Comparison of ENCODE assay signal across 8 mouse cellular contexts in the genomic region with DNA sequence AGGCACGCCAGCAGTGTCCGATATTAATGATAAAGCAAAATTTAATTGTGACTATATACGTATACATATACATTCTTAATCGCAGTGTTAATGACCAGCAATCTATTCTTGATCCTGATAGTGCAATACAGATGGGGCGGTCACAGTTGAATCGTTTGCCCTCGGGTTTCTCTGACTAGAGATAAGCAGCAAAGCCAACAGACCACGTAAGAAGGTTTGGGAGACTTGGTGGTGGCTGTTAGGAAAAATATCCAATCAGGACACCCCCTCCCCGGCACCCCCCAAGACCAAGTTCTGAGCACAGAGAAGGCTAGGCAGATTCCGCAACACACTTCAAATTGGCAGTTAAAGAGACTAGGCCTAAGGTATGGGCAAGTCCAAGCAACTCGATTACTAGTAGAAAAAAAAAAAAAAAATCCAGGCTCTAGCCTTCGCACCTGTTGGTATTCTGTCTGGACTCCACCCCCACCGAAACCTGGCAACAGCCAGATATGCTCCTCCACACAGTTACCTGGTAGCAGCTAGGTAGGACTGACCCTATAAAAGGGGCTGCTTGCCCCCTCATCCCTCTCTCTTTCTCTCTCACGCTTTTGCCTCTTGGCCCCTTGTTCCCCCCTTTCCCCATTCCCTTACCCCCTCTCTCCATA. TPM values are rescaled to one million over a fixed set of nuclear protein-coding genes. Genes with fewer than 3 reads are reported as not detected.
DNase-seq lines count a peak whose midpoint lies in the region; ATAC-seq lines count a peak whose summit lies in the region.

No protein-coding gene starts in this region.

- H3K4me3 ChIP-seq in lung, embryonic 15.5 days, result peak overlapping the region; percentile 85
- H3K4me3 ChIP-seq in embryonic facial prominence, embryonic 14.5 days (ENCODE audit: low read depth, low read length), result peak overlapping the region; percentile 63
- peak overlapping the region; percentile 69 for H3K4me3 ChIP-seq in intestine, embryonic 16.5 days (ENCODE audit: low read length)
- peak overlapping the region; percentile 71 for H3K4me3 ChIP-seq in neural tube, embryonic 13.5 days

- H3K27ac ChIP-seq in lung, embryonic 15.5 days, result peak overlapping the region; percentile 99
- peak overlapping the region; percentile 96 for H3K27ac ChIP-seq in embryonic facial prominence, embryonic 14.5 days (replicated peaks; ENCODE audit: low read depth, low read length)
- H3K27ac ChIP-seq in intestine, embryonic 16.5 days (ENCODE audit: low read length), result peak overlapping the region; percentile 100
- H3K27ac ChIP-seq in neural tube, embryonic 13.5 days (replicated peaks), result peak overlapping the region; percentile 99

- 14% methylated on average over 14 of the region's 14 CpGs for WGBS in lung, embryonic 15.5 days
- WGBS in embryonic facial prominence, embryonic 14.5 days, result 14% methylated on average over 14 of the region's 14 CpGs
- WGBS in intestine, embryonic 16.5 days, result 12% methylated on average over 14 of the region's 14 CpGs
- WGBS in neural tube, embryonic 13.5 days, result 20% methylated on average over 14 of the region's 14 CpGs

- peaks cover 19% of the 10 kb centered on the region for H3K36me3 ChIP-seq in lung, embryonic 15.5 days
- H3K36me3 ChIP-seq in embryonic facial prominence, embryonic 14.5 days (ENCODE audit: control insufficient read depth, insufficient read depth, low read length), result peaks cover 24% of the 10 kb centered on the region; the same call in 1 of the 2 replicates
- 0 out of 2 replicates have a peak, but pooled peaks cover 4% of the 10 kb centered on the region for H3K36me3 ChIP-seq in intestine, embryonic 16.5 days (ENCODE audit: control insufficient read depth, insufficient read depth, low read length)
- peaks cover 22% of the 10 kb centered on the region for H3K36me3 ChIP-seq in neural tube, embryonic 13.5 days

- H3K4me2 ChIP-seq in lung, embryonic 15.5 days, result peak overlapping the region; percentile 80
- peak overlapping the region; percentile 63 for H3K4me2 ChIP-seq in embryonic facial prominence, embryonic 14.5 days (ENCODE audit: low read depth, low read length)
- H3K4me2 ChIP-seq in intestine, embryonic 16.5 days (ENCODE audit: low read depth, low read length), result peak overlapping the region; percentile 92
- peak overlapping the region; percentile 94 for H3K4me2 ChIP-seq in neural tube, embryonic 13.5 days

- ATAC-seq in lung, embryonic 15.5 days (ENCODE audit: borderline replicate concordance, extremely low read depth, low FRiP score, low TSS enrichment), result no peak; the same call in 1 of the 2 replicates
- no peak; the same call in 1 of the 2 replicates for ATAC-seq in embryonic facial prominence, embryonic 14.5 days (ENCODE audit: low read depth)
- peak; percentile 21 for ATAC-seq in intestine, embryonic 16.5 days
- ATAC-seq in neural tube, embryonic 13.5 days (ENCODE audit: low read depth), result peak; percentile 12
- no peak for ATAC-seq in activated CD4-positive, CD25-positive, alpha-beta regulatory T cell, adult 4 months

- no peaks in the 10 kb centered on the region for H3K27me3 ChIP-seq in lung, embryonic 15.5 days
- no peaks in the 10 kb centered on the region for H3K27me3 ChIP-seq in embryonic facial prominence, embryonic 14.5 days (replicated peaks; ENCODE audit: control insufficient read depth, insufficient read depth, low read length)
- no peaks in the 10 kb centered on the region for H3K27me3 ChIP-seq in intestine, embryonic 16.5 days (replicated peaks; ENCODE audit: control insufficient read depth, insufficient read depth, low read length)
- H3K27me3 ChIP-seq in neural tube, embryonic 13.5 days, result no peaks in the 10 kb centered on the region

- no peak for DNase-seq in lung, postnatal 4 days
- DNase-seq in embryonic facial prominence, embryonic 14.5 days (ENCODE audit: low spot score), result no peak
- DNase-seq in spleen, postnatal 14 days (ENCODE audit: low spot score in 2 of 2), result no peak
- DNase-seq in cerebellum, postnatal 36 days, result no peak

- peak overlapping the region; percentile 87 for H3K9ac ChIP-seq in lung, embryonic 15.5 days
- H3K9ac ChIP-seq in embryonic facial prominence, embryonic 14.5 days (ENCODE audit: low read depth, low read length), result peak overlapping the region; percentile 74
- peak overlapping the region; percentile 92 for H3K9ac ChIP-seq in intestine, embryonic 16.5 days (ENCODE audit: low read depth, low read length)
- H3K9ac ChIP-seq in neural tube, embryonic 13.5 days, result peak overlapping the region; percentile 93

- H3K9me3 ChIP-seq in lung, embryonic 15.5 days, result no peaks in the 10 kb centered on the region
- no peaks in the 10 kb centered on the region for H3K9me3 ChIP-seq in embryonic facial prominence, embryonic 14.5 days (ENCODE audit: control insufficient read depth, low read length)
- no peaks in the 10 kb centered on the region for H3K9me3 ChIP-seq in intestine, embryonic 16.5 days (ENCODE audit: control insufficient read depth, low read length)
- H3K9me3 ChIP-seq in neural tube, embryonic 13.5 days, result 0 out of 2 replicates have a peak, but pooled peaks cover 3% of the 10 kb centered on the region

- peaks cover 24% of the 10 kb centered on the region for H3K4me1 ChIP-seq in lung, embryonic 15.5 days
- peaks cover 13% of the 10 kb centered on the region for H3K4me1 ChIP-seq in embryonic facial prominence, embryonic 14.5 days (ENCODE audit: control insufficient read depth, insufficient read depth, low read length)
- H3K4me1 ChIP-seq in intestine, embryonic 16.5 days (ENCODE audit: control insufficient read depth, insufficient read depth, low read length), result peaks cover 13% of the 10 kb centered on the region
- H3K4me1 ChIP-seq in neural tube, embryonic 13.5 days (replicated peaks), result peaks cover 35% of the 10 kb centered on the region

RNA-seq across cellular contexts. Expression of a gene that starts 0.7 kb away (rescaled TPM):
- 43.0 and 44.7 TPM in 2 replicates for polyA plus RNA-seq in lung, embryonic 15.5 days (2015; fragmentation: Nextera tagmentation; extraction: Ambion mirVana)
- 39.5 and 40.8 TPM in 2 replicates for polyA plus RNA-seq in embryonic facial prominence, embryonic 14.5 days (2014; fragmentation: Nextera tagmentation; extraction: Ambion mirVana)
- 46.8 and 47.7 TPM in 2 replicates for polyA plus RNA-seq in intestine, embryonic 16.5 days (2015; fragmentation: Nextera tagmentation; extraction: Ambion mirVana)
- 31.8 and 33.7 TPM in 2 replicates for polyA plus RNA-seq in neural tube, embryonic 13.5 days (2015; fragmentation: Nextera tagmentation; extraction: Ambion mirVana)
- polyA plus RNA-seq in activated CD4-positive, CD25-positive, alpha-beta regulatory T cell, adult 4 months (2017; shearing (Covaris generic)), result 10 to 100 TPM; 45.0 to 50.3 TPM

RNA-seq across cellular contexts. Expression of a gene that starts 8.4 kb away (rescaled TPM):
- 0.09 TPM in 1 of 2 replicates, not detected in the other for polyA plus RNA-seq in lung, embryonic 15.5 days (2015; fragmentation: Nextera tagmentation; extraction: Ambion mirVana)
- polyA plus RNA-seq in embryonic facial prominence, embryonic 14.5 days (2014; fragmentation: Nextera tagmentation; extraction: Ambion mirVana), result not detected in 2 replicates
- polyA plus RNA-seq in intestine, embryonic 16.5 days (2015; fragmentation: Nextera tagmentation; extraction: Ambion mirVana), result 0.33 and 0.34 TPM in 2 replicates
- polyA plus RNA-seq in neural tube, embryonic 13.5 days (2015; fragmentation: Nextera tagmentation; extraction: Ambion mirVana), result not detected in 2 replicates
- not detected for polyA plus RNA-seq in activated CD4-positive, CD25-positive, alpha-beta regulatory T cell, adult 4 months (2017; shearing (Covaris generic))

RNA-seq across cellular contexts. Expression of a gene that starts 31.0 kb away (rescaled TPM):
- 0.31 TPM in 1 of 2 replicates, not detected in the other for polyA plus RNA-seq in lung, embryonic 15.5 days (2015; fragmentation: Nextera tagmentation; extraction: Ambion mirVana)
- 0.07 and 0.16 TPM in 2 replicates for polyA plus RNA-seq in embryonic facial prominence, embryonic 14.5 days (2014; fragmentation: Nextera tagmentation; extraction: Ambion mirVana)
- 0.06 TPM in 1 of 2 replicates, not detected in the other for polyA plus RNA-seq in intestine, embryonic 16.5 days (2015; fragmentation: Nextera tagmentation; extraction: Ambion mirVana)
- 0.11 and 0.61 TPM in 2 replicates for polyA plus RNA-seq in neural tube, embryonic 13.5 days (2015; fragmentation: Nextera tagmentation; extraction: Ambion mirVana)
- under 1 TPM; 0.28 to 0.50 TPM for polyA plus RNA-seq in activated CD4-positive, CD25-positive, alpha-beta regulatory T cell, adult 4 months (2017; shearing (Covaris generic))

RNA-seq across cellular contexts. Expression of a gene that starts 31.1 kb away (rescaled TPM):
- polyA plus RNA-seq in lung, embryonic 15.5 days (2015; fragmentation: Nextera tagmentation; extraction: Ambion mirVana), result 222 and 225 TPM in 2 replicates
- polyA plus RNA-seq in embryonic facial prominence, embryonic 14.5 days (2014; fragmentation: Nextera tagmentation; extraction: Ambion mirVana), result 272 and 273 TPM in 2 replicates
- 269 and 299 TPM in 2 replicates for polyA plus RNA-seq in intestine, embryonic 16.5 days (2015; fragmentation: Nextera tagmentation; extraction: Ambion mirVana)
- 115 and 119 TPM in 2 replicates for polyA plus RNA-seq in neural tube, embryonic 13.5 days (2015; fragmentation: Nextera tagmentation; extraction: Ambion mirVana)
- 10 to 100 TPM; 75.1 to 87.6 TPM for polyA plus RNA-seq in activated CD4-positive, CD25-positive, alpha-beta regulatory T cell, adult 4 months (2017; shearing (Covaris generic))

RNA-seq across cellular contexts. Expression of a gene that starts 44.9 kb away (rescaled TPM):
- 59.0 and 60.9 TPM in 2 replicates for polyA plus RNA-seq in lung, embryonic 15.5 days (2015; fragmentation: Nextera tagmentation; extraction: Ambion mirVana)
- polyA plus RNA-seq in embryonic facial prominence, embryonic 14.5 days (2014; fragmentation: Nextera tagmentation; extraction: Ambion mirVana), result 57.6 and 65.0 TPM in 2 replicates
- 52.9 and 54.3 TPM in 2 replicates for polyA plus RNA-seq in intestine, embryonic 16.5 days (2015; fragmentation: Nextera tagmentation; extraction: Ambion mirVana)
- 114 and 120 TPM in 2 replicates for polyA plus RNA-seq in neural tube, embryonic 13.5 days (2015; fragmentation: Nextera tagmentation; extraction: Ambion mirVana)
- 10 to 100 TPM; 16.9 to 19.1 TPM for polyA plus RNA-seq in activated CD4-positive, CD25-positive, alpha-beta regulatory T cell, adult 4 months (2017; shearing (Covaris generic))

Comparison
In these comparisons a context has a peak if more than half of its experiments do, and no peak if none do; other contexts are left out.
1. ATAC-seq: peak in intestine, embryonic 16.5 days (single experiment) and neural tube, embryonic 13.5 days (single experiment); none in lung, embryonic 15.5 days (single experiment), embryonic facial prominence, embryonic 14.5 days (single experiment) and activated CD4-positive, CD25-positive, alpha-beta regulatory T cell, adult 4 months (single experiment).
2. Peak in every context shown above with its lines, with median percentiles within 50 percentile points of each other: H3K27ac ChIP-seq, H3K4me2 ChIP-seq, H3K4me3 ChIP-seq and H3K9ac ChIP-seq.